Mouse (Mus musculus) adrenal gland, adult 10 weeks (tissue): ENCODE results near the gene Atp1b2. TPM values are rescaled to one million over a fixed set of nuclear protein-coding genes. Genes with fewer than 3 reads are reported as not detected.

Source experiments
- polyA plus RNA-seq: library from polyadenylated mRNA; stranded (reverse); fragments of 350-450 nt; fragmentation: Illumina TruSeq; extraction: RNeasy Lipid Tissue Mini Kit (QIAGEN cat#74804); gene quantifications from one replicate; pipeline ENCODE4 v1.2.3, GENCODE M21; 2014; ENCODE audit warnings: low read depth, low replicate concordance

The Atp1b2 gene
- polyA plus RNA-seq = 31.6 TPM

GRCm38 (mm10) chr11:69605726-69606490 lies at the start of gene Atp1b2:
Gene Atp1b2 (minus strand): TSS chr11:69605942.

GRCm38 (mm10) chr11:69632284-69633089 lies 26.7 kb upstream of the Atp1b2 start, which contains the start of gene Fxr2:
Gene Fxr2 (plus strand): TSS chr11:69632990.

GRCm38 (mm10) chr11:69621571-69622268 lies 16.0 kb upstream of the Atp1b2 start, which contains the start of gene Sat2:
Gene Sat2 (plus strand): TSS chr11:69622024.

GRCm38 (mm10) chr11:69617805-69618204 lies 12.1 kb upstream of the Atp1b2 start, which contains the start of gene Shbg:
Gene Shbg (minus strand): TSS chr11:69617905.

GRCm38 (mm10) chr11:69580091-69580514 lies 25.6 kb downstream of the Atp1b2 start, which contains the start of the genes Wrap53 and Trp53:
Gene Wrap53 (minus strand): TSS chr11:69580255.
Gene Trp53 (plus strand): TSS chr11:69580359.

GRCm38 (mm10) chr11:69559851-69560765 lies 45.6 kb downstream of the Atp1b2 start, which contains the start of gene Efnb3:
Gene Efnb3 (minus strand): TSS chr11:69560205.

Other genes with a start within 250 kb of the Atp1b2 start
- gene Chd3, start 236.5 kb downstream of the Atp1b2 start, polyA plus RNA-seq = 10.1 TPM
- 7.9 TPM for gene Naa38, start 210.5 kb downstream of the Atp1b2 start, polyA plus RNA-seq
- gene Cyb5d1, start 210.3 kb downstream of the Atp1b2 start, polyA plus RNA-seq = 62.7 TPM
- gene Tmem88, start 207.7 kb downstream of the Atp1b2 start, polyA plus RNA-seq = 1.5 TPM
- 3.8 TPM for gene Kdm6b, start 192.3 kb downstream of the Atp1b2 start, polyA plus RNA-seq
- gene Dnah2, start 56.8 kb downstream of the Atp1b2 start, polyA plus RNA-seq = not detected
- gene Efnb3, start 45.7 kb downstream of the Atp1b2 start, polyA plus RNA-seq = 0.29 TPM
- 1.6 TPM for gene Wrap53, start 25.7 kb downstream of the Atp1b2 start, polyA plus RNA-seq
- 8.5 TPM for gene Trp53, start 25.6 kb downstream of the Atp1b2 start, polyA plus RNA-seq
- gene Shbg, start 12.0 kb upstream of the Atp1b2 start, polyA plus RNA-seq = not detected
- gene Sat2, start 16.1 kb upstream of the Atp1b2 start, polyA plus RNA-seq = 2.8 TPM
- 14.5 TPM for gene Fxr2, start 27.0 kb upstream of the Atp1b2 start, polyA plus RNA-seq
- gene Sox15, start 49.4 kb upstream of the Atp1b2 start, polyA plus RNA-seq = not detected
- gene Mpdu1, start 56.7 kb upstream of the Atp1b2 start, polyA plus RNA-seq = 23.0 TPM
- gene Cd68, start 60.2 kb upstream of the Atp1b2 start, polyA plus RNA-seq = 4.0 TPM
- gene Eif4a1, start 66.5 kb upstream of the Atp1b2 start, polyA plus RNA-seq = 617 TPM
- 56.8 TPM for gene Senp3, start 76.1 kb upstream of the Atp1b2 start, polyA plus RNA-seq
- 8.3 TPM for gene Tnfsf13, start 79.8 kb upstream of the Atp1b2 start, polyA plus RNA-seq
- 2.2 TPM for gene Tnfsf12, start 89.9 kb upstream of the Atp1b2 start, polyA plus RNA-seq
- 1.6 TPM for gene Tnfsfm13, start 90.2 kb upstream of the Atp1b2 start, polyA plus RNA-seq
- 37.7 TPM for gene Polr2a, start 152.7 kb upstream of the Atp1b2 start, polyA plus RNA-seq
- gene Slc35g3, start 156.0 kb upstream of the Atp1b2 start, polyA plus RNA-seq = not detected
- gene Zbtb4, start 160.0 kb upstream of the Atp1b2 start, polyA plus RNA-seq = 35.4 TPM
- gene Chrnb1, start 190.0 kb upstream of the Atp1b2 start, polyA plus RNA-seq = 1.3 TPM
- 5.0 TPM for gene Fgf11, start 195.9 kb upstream of the Atp1b2 start, polyA plus RNA-seq
- gene Tmem102, start 199.7 kb upstream of the Atp1b2 start, polyA plus RNA-seq = not detected
- gene Gm39566, start 209.4 kb upstream of the Atp1b2 start, polyA plus RNA-seq = not detected
- not detected for gene Spem2, start 212.5 kb upstream of the Atp1b2 start, polyA plus RNA-seq
- not detected for gene Spem1, start 216.2 kb upstream of the Atp1b2 start, polyA plus RNA-seq
- gene Nlgn2, start 231.8 kb upstream of the Atp1b2 start, polyA plus RNA-seq = 1.5 TPM
- 24.3 TPM for gene Tmem256, start 232.6 kb upstream of the Atp1b2 start, polyA plus RNA-seq
- 1.6 TPM for gene Plscr3, start 240.4 kb upstream of the Atp1b2 start, polyA plus RNA-seq